7 mouse cellular contexts compared by ENCODE assay signal in genomic region chr3:96696198-96696765, GRCm38 (mm10). TPM values are rescaled to one million over a fixed set of nuclear protein-coding genes. Genes with fewer than 3 reads are reported as not detected.
A peak's percentile ranks its signal among the peaks of the same experiment; 100 is the strongest.
DNase-seq lines count a peak whose midpoint lies in the region; ATAC-seq lines count a peak whose summit lies in the region.

Gene Pias3, plus strand, starts transcription at chr3:96696384.

- intact Hi-C loops in gastrocnemius, postnatal 36 days (cut with DNase I): no loop called here

- H3K27ac ChIP-seq in intestine, embryonic 15.5 days: peak within 1 kb of the TSS; percentile 95
- peak within 1 kb of the TSS; percentile 94 for H3K27ac ChIP-seq in limb, embryonic 11.5 days (replicated peaks; ENCODE audit: low read depth, low read length)
- H3K27ac ChIP-seq in midbrain, embryonic 13.5 days: peak within 1 kb of the TSS; percentile 92

- no peaks in the 10 kb centered on the region for H3K9me3 ChIP-seq in intestine, embryonic 15.5 days
- no peaks in the 10 kb centered on the region for H3K9me3 ChIP-seq in limb, embryonic 11.5 days (ENCODE audit: control insufficient read depth, low read length)
- no peaks in the 10 kb centered on the region for H3K9me3 ChIP-seq in midbrain, embryonic 13.5 days

- under 1% methylated on average over 35 of the region's 35 CpGs for WGBS in intestine, embryonic 15.5 days
- WGBS in limb, embryonic 11.5 days: under 1% methylated on average over 35 of the region's 35 CpGs
- under 1% methylated on average over 35 of the region's 35 CpGs for WGBS in midbrain, embryonic 13.5 days

- H3K4me1 ChIP-seq in intestine, embryonic 15.5 days (replicated peaks): peaks cover 13% of the 10 kb centered on the region; the same call in 1 of the 2 replicates
- H3K4me1 ChIP-seq in limb, embryonic 11.5 days (ENCODE audit: control insufficient read depth, insufficient read depth, low read length): peaks cover 9% of the 10 kb centered on the region; the same call in 1 of the 2 replicates
- H3K4me1 ChIP-seq in midbrain, embryonic 13.5 days (replicated peaks): peaks cover 26% of the 10 kb centered on the region

- peak within 1 kb of the TSS; percentile 89 for H3K4me2 ChIP-seq in intestine, embryonic 15.5 days (replicated peaks)
- H3K4me2 ChIP-seq in limb, embryonic 11.5 days (ENCODE audit: low read depth, severe bottlenecking): peak within 1 kb of the TSS; percentile 69
- H3K4me2 ChIP-seq in midbrain, embryonic 13.5 days (replicated peaks): peak within 1 kb of the TSS; percentile 78

- peak within 1 kb of the TSS; percentile 87 for H3K9ac ChIP-seq in intestine, embryonic 15.5 days
- peak within 1 kb of the TSS; percentile 91 for H3K9ac ChIP-seq in limb, embryonic 11.5 days (ENCODE audit: low read length)
- peak within 1 kb of the TSS; percentile 88 for H3K9ac ChIP-seq in midbrain, embryonic 13.5 days (replicated peaks)

- peak within 1 kb of the TSS; percentile 91 for H3K4me3 ChIP-seq in intestine, embryonic 15.5 days (replicated peaks)
- peak within 1 kb of the TSS; percentile 82 for H3K4me3 ChIP-seq in limb, embryonic 11.5 days (ENCODE audit: low read depth, low read length)
- peak within 1 kb of the TSS; percentile 82 for H3K4me3 ChIP-seq in midbrain, embryonic 13.5 days (replicated peaks)

- H3K27me3 ChIP-seq in intestine, embryonic 15.5 days (replicated peaks): no peaks in the 10 kb centered on the region
- H3K27me3 ChIP-seq in limb, embryonic 11.5 days (ENCODE audit: control insufficient read depth, insufficient read depth, low read length): no peaks in the 10 kb centered on the region
- 0 out of 2 replicates have a peak, but pooled peaks cover 3% of the 10 kb centered on the region for H3K27me3 ChIP-seq in midbrain, embryonic 13.5 days

- peaks cover 6% of the 10 kb centered on the region; the same call in 1 of the 2 replicates for H3K36me3 ChIP-seq in intestine, embryonic 15.5 days
- H3K36me3 ChIP-seq in limb, embryonic 11.5 days (ENCODE audit: control insufficient read depth, insufficient read depth, low read length): no peaks in the 10 kb centered on the region
- H3K36me3 ChIP-seq in midbrain, embryonic 13.5 days: peaks cover 18% of the 10 kb centered on the region

- ATAC-seq in intestine, embryonic 15.5 days: peak; percentile 87
- ATAC-seq in limb, embryonic 11.5 days (ENCODE audit: insufficient number of reproducible peaks, low FRiP score, low TSS enrichment, low read depth): peak; percentile 69
- peak; percentile 73 for ATAC-seq in midbrain, embryonic 13.5 days

- peak; percentile 79 to 82 for DNase-seq in adrenal gland, adult 18-20 months (ENCODE audit: low spot score in 2 of 2)
- DNase-seq in embryo, embryonic 10 days (ENCODE audit: low spot score): peak; percentile 85
- peak; percentile 76 to 83 for DNase-seq in gastrocnemius, postnatal 36 days
- DNase-seq in limb, embryonic 11.5 days (ENCODE audit: low spot score): peak; percentile 88
- DNase-seq in spleen, adult 12 weeks (ENCODE audit: low spot score): peak; percentile 65

RNA-seq across cellular contexts. Expression of gene Pias3, which starts in this region (rescaled TPM):
- 10 to 100 TPM; 19.7 to 20.1 TPM for total RNA-seq in adrenal gland, adult 18-20 months (2021)
- 1 to 10 TPM; 6.5 to 7.3 TPM for total RNA-seq in gastrocnemius, postnatal 36 days (2021)
- polyA plus RNA-seq in intestine, embryonic 15.5 days (2015; fragmentation: Nextera tagmentation; extraction: Ambion mirVana): 37.1 and 37.2 TPM in 2 replicates
- 41.4 and 42.8 TPM in 2 replicates for polyA plus RNA-seq in limb, embryonic 11.5 days (2014; fragmentation: Nextera tagmentation; extraction: Ambion mirVana)
- polyA plus RNA-seq in midbrain, embryonic 13.5 days (2015; fragmentation: Nextera tagmentation; extraction: Ambion mirVana): 33.9 and 36.7 TPM in 2 replicates

Comparison
In these comparisons a context has a peak if more than half of its experiments do, and no peak if none do; other contexts are left out.
1. Peak in every context shown above with its lines: DNase-seq, ATAC-seq, H3K4me3 ChIP-seq and H3K27ac ChIP-seq.